Mouse (Mus musculus) kidney, embryonic 14.5 days (tissue): ENCODE data around the gene Amotl2. TPM values are rescaled to one million over a fixed set of nuclear protein-coding genes. Genes with fewer than 3 reads are reported as not detected.

Source experiments
- ATAC-seq: fragments of 200-750 bp; cut with Nextera tagmentation; 2 replicates; pipeline ENCODE4 v1.8.0; 2017; ENCODE audit warnings: moderate number of reproducible peaks, mild to moderate bottlenecking, moderate TSS enrichment, moderate library complexity; ENCODE audit not compliant: low FRiP score, low TSS enrichment
- H3K27ac ChIP-seq: fragments of 300-500 bp; sonication (generic); 2 replicates; pipeline ENCODE4 v1.5.1; 2014; ENCODE audit warnings: low read depth, mild to moderate bottlenecking, low read length, moderate library complexity, mixed read lengths
- H3K27me3 ChIP-seq: fragments of 300-500 bp; sonication (generic); 2 replicates; pipeline ENCODE4 v1.6.1; 2014; ENCODE audit warnings: mild to moderate bottlenecking, low read length; ENCODE audit not compliant: control insufficient read depth, insufficient read depth
- H3K36me3 ChIP-seq: fragments of 300-500 bp; sonication (generic); 2 replicates; pipeline ENCODE4 v1.6.1; 2014; ENCODE audit warnings: low read length, mixed read lengths; ENCODE audit not compliant: control insufficient read depth, insufficient read depth
- H3K4me1 ChIP-seq: fragments of 300-500 bp; sonication (generic); 2 replicates; pipeline ENCODE4 v1.6.1; 2014; ENCODE audit warnings: low read length, mixed read lengths; ENCODE audit not compliant: control insufficient read depth, insufficient read depth
- H3K4me2 ChIP-seq: fragments of 300-500 bp; sonication (generic); replicated peaks from 2 replicates; pipeline ENCODE4 v1.6.1; 2014; ENCODE audit warnings: low read depth, mild to moderate bottlenecking, low read length
- H3K4me3 ChIP-seq: fragments of 300-500 bp; sonication (generic); 2 replicates; pipeline ENCODE4 v1.5.1; 2014; ENCODE audit warnings: mild to moderate bottlenecking, low read length
- H3K9ac ChIP-seq: fragments of 300-500 bp; sonication (generic); 2 replicates; pipeline ENCODE4 v1.6.1; 2014; ENCODE audit warnings: low read depth, mild to moderate bottlenecking, low read length, moderate library complexity
- H3K9me3 ChIP-seq: fragments of 300-500 bp; sonication (generic); 2 replicates; pipeline ENCODE4 v1.6.1; 2016; ENCODE audit warnings: low read length; ENCODE audit not compliant: control insufficient read depth
- WGBS: fragments of 180-500 bp; shearing (Covaris S2); extraction: QIAGEN DNeasy Blood & Tissue Kit; methylation state at CpG from one replicate; pipeline ENCODE4 v1.1.7; 2014; 5-methylcytosine and 5-hydroxymethylcytosine counted together
- polyA plus RNA-seq: library from polyadenylated mRNA; unstranded; fragments of >200 nt; fragmentation: Nextera tagmentation; extraction: Ambion mirVana; gene quantifications from 2 replicates; pipeline ENCODE4 v1.2.1, GENCODE M21; 2014

Amotl2 gene
- polyA plus RNA-seq, 1 experiment from 2014 or later, result 30.1 TPM

DNA sequence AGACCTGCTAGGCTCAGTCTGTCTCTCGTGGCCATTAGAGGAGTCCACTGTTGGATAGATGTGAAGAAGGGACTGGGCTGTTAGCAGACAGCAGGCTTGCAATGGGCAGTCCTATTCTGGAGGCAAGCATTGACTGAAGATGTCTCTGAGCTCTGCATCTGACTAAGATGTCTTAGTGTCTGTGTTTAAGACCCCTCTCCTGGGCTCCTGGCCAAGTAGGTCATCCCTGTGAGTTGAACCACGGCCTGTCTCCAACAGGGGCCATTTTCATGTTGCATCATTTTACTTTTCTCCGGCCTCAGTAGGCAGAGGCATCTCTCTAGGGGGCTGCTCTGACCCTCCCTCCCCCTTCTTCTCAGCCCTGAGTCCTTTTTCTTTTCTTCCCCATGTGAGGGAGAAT lies 52.8 kb downstream of the Amotl2 start:
- no peak overlapping the region for H3K4me3 ChIP-seq
- ATAC-seq, result no peak
- WGBS, result 80% methylated on average over 3 of the region's 3 CpGs
- H3K4me1 ChIP-seq, result peaks cover 5% of the 10 kb centered on the region; the same call in 1 of the 2 replicates
- H3K27me3 ChIP-seq, result no peaks in the 10 kb centered on the region
- no peaks in the 10 kb centered on the region for H3K9me3 ChIP-seq
- no peak overlapping the region for H3K27ac ChIP-seq
- no peaks in the 10 kb centered on the region for H3K36me3 ChIP-seq
- H3K4me2 ChIP-seq, result no peak overlapping the region
- no peak overlapping the region for H3K9ac ChIP-seq

DNA sequence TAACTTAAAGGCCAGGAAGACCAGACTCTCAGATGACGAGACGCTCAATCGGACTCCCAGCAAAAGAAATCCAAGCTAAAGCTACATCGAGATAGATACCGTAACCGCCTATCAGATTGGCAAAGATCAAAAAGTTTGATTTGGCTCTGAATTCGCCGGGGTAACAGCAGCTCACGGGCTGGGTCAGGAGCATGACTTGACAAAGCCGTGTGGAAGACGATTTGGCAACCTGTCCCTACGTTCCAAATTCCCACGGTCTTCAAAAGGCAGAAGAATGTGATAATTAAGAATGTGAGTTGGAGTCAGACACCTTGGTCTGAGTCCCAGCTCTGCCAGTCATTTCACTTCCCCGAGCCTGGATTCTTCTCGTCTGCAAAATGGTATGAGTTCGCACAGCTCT lies 53.7 kb downstream of the Amotl2 start:
- Histone ChIP-seq H3K27me3 (no peaks in the 10 kb centered on the region), H3K36me3 (no peaks in the 10 kb centered on the region), H3K9me3 (no peaks in the 10 kb centered on the region), H3K4me3 (no peak overlapping the region), H3K27ac (no peak overlapping the region), H3K4me2 (no peak overlapping the region), H3K4me1 (peaks cover 5% of the 10 kb centered on the region; the same call in 1 of the 2 replicates), H3K9ac (no peak overlapping the region)
- no peak for ATAC-seq
- 83% methylated on average over 16 of the region's 16 CpGs for WGBS

DNA sequence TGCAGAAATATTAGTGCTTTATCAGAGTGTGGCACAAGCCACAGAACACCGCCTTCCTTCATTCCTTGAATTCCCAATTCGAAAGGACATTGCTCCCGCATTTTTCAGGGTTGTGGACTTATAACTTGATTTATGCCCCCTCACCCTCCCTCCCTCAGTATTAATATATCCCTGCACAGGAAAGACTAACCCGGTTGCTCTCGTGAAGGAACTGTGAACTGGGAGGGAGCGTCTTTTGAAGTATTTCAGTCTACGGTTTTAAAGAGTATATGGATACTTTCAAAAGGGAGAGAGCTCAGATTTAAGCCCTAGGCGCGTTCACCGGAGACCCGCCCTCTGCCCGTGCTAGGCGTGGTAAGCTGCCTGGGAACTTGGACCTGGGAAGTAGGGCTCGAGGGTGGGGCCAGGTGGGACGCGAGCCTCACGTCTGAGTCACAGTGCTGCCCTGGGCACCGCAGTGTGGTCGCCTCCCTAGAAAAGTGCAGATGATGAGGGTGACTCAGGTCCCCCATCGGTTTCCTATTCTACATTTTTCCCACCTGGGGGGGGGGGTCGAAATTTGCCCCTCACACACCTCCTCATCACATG lies 54.9 kb downstream of the Amotl2 start:
- Histone ChIP-seq H3K9ac (no peak overlapping the region), H3K36me3 (no peaks in the 10 kb centered on the region), H3K27me3 (no peaks in the 10 kb centered on the region), H3K4me1 (peaks cover 5% of the 10 kb centered on the region; the same call in 1 of the 2 replicates), H3K4me2 (no peak overlapping the region), H3K4me3 (no peak overlapping the region), H3K9me3 (no peaks in the 10 kb centered on the region), H3K27ac (no peak overlapping the region)
- 39% methylated on average over 21 of the region's 21 CpGs for WGBS
- 0 out of 2 replicates have a peak, but pooled peaks have one; percentile 56 for ATAC-seq

DNA sequence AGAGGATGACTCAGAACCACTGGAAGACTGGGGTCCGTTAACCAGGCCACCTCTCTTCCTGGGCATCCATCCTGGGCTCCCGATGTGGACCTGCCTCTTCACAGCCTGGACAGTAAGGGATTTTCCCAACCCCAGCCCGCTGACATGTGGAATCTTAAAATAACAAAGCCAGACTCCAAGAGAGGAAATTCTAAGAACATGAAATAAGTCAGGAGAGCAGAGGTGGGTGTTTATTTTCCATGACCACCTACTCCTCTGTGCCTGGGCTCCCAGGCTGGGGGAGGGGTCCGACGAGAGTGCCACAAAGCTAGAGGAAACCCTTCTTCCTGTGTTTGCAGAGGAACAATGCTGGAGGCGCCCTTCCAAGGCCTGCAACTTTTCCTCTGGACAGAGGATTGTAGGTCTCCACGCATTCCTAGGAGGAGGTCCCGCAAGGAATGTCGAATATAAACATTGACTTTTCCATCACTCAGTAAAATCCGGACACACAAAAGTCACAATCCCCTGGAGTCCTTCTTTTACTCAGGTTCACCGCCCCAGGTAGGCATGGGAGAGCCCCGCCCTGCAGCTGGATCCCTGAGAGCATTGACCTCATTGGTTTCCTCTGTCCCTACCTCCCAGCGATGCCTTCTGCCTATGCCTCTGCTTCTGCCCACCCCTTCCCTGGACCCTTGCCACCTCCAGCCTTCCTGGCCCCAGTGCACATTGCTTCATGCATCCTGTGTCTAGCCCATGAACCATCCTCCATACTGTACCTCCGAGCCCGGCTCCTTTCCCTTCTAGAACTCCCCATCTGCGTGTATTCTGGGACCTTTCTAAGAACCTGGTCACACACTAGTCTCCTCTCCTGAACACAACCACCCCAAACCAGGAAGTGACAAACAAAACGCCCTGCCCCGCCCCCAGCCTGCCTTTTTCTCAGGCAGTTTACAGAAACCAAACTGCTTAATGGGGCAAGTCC lies 61.4 kb downstream of the Amotl2 start:
- peak; percentile 18; the same call in 1 of the 2 replicates for ATAC-seq
- no peaks in the 10 kb centered on the region for H3K27me3 ChIP-seq
- H3K4me1 ChIP-seq, result peaks cover 25% of the 10 kb centered on the region
- no peaks in the 10 kb centered on the region for H3K9me3 ChIP-seq
- H3K4me3 ChIP-seq, result no peak overlapping the region
- H3K36me3 ChIP-seq, result no peaks in the 10 kb centered on the region
- H3K9ac ChIP-seq, result no peak overlapping the region
- H3K4me2 ChIP-seq, result no peak overlapping the region
- WGBS, result 43% methylated on average over 18 of the region's 18 CpGs
- H3K27ac ChIP-seq, result peak overlapping the region; percentile 74

DNA sequence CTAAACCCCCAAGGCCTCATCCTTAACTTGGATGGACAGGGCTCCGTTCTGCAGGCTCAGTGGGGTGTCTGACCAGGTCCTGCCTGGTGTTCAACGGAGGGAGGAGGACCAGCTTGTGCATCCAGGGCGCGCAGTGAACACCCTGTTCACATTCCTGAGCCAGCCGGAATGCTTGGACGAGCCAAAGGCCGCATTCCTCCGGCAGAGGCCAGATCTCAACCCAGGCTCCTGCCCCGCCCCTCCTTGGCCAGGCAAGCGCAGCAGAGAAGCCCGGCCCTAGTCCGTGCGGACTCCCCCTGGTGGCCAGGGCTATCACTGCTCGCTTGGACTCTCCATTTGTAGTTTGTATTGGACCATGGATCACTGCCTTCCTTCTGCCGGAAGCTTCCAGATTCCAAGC lies 63.0 kb downstream of the Amotl2 start:
- peaks cover 39% of the 10 kb centered on the region for H3K4me1 ChIP-seq
- H3K27me3 ChIP-seq, result no peaks in the 10 kb centered on the region
- H3K4me2 ChIP-seq, result no peak overlapping the region
- WGBS, result 4% methylated on average over 15 of the region's 15 CpGs
- peak overlapping the region; percentile 69; the same call in 1 of the 2 replicates for H3K27ac ChIP-seq
- H3K9ac ChIP-seq, result peak overlapping the region; percentile 23; the same call in 1 of the 2 replicates
- peak; percentile 90 for ATAC-seq
- H3K4me3 ChIP-seq, result no peak overlapping the region
- H3K36me3 ChIP-seq, result no peaks in the 10 kb centered on the region
- H3K9me3 ChIP-seq, result no peaks in the 10 kb centered on the region

Other genes with a start within 250 kb of the Amotl2 start
- 0.03 TPM in 1 of 2 replicates, not detected in the other for gene Ky, start 210.9 kb upstream of the Amotl2 start, polyA plus RNA-seq
- gene Anapc13, start 90.4 kb upstream of the Amotl2 start, polyA plus RNA-seq, result 197 and 249 TPM in 2 replicates
- gene Cep63, start 90.1 kb upstream of the Amotl2 start, polyA plus RNA-seq, result 49.4 and 51.7 TPM in 2 replicates
- gene Ryk, start 118.2 kb downstream of the Amotl2 start, polyA plus RNA-seq, result 29.9 and 32.7 TPM in 2 replicates